Mouse (Mus musculus): ENCODE measurements at regions not wholly inside any gene's neighbourhood (a gene's known extent, or its start where the extent isn't known, plus 50 kb on each side); places are given as distances from the start of the nearest gene placed in this dataset.

DNA sequence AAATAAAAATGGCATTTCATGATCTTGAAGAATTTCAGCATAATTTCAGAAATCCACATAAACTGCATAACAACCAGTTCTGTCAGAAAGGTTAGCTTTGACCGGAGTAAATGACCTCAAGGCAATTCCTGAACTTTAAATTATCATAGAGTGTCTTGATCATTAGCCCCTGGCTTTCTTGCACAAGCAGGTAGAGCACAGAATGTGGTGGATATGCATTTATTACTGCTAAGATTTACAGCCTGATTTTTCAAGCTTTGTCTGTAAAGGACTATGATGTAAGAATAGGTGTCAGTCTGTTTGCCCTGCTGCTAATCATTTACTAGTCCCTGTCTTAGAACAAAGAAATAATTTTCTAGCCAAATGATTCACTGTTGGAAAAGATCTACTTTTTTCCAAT is 347.3 kb downstream of the Ppp1r3a start:
- no peak for DNase-seq (ENCODE audit: low read depth)

DNA sequence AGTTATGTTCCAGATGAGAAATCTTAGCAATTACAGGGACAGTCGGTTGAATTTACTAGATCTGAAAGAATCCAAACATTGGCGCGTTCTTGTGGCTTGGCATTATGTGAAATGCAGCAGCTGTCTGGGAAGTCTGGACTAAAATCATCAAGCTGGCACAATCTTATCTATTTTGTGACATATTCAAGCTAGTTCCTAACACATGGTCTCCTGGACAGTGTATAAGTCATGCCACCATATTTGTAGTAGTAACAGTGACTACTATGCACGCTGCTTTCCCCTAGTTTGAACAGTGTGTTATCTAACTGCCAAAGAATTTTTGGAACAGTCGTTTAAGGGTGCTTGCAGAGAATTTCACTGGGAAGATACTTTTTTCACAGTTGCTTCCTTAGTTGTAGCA is 396.8 kb downstream of the Ppp1r3a start:
- no peak for DNase-seq (ENCODE audit: low read depth)
